Mouse (Mus musculus) spleen, adult 12 weeks (tissue): ENCODE measurements around the gene Syap1.
"Not testable (repeated sequence)": the region's sequence is repeated elsewhere in the genome, so short reads cannot be mapped to it uniquely, and the experiment has no call there.

Source experiments
- DNase-seq: peaks from one replicate; pipeline ENCODE4 v3.0.0; 2022; ENCODE audit warnings: low spot score

Gene Syap1

DNA sequence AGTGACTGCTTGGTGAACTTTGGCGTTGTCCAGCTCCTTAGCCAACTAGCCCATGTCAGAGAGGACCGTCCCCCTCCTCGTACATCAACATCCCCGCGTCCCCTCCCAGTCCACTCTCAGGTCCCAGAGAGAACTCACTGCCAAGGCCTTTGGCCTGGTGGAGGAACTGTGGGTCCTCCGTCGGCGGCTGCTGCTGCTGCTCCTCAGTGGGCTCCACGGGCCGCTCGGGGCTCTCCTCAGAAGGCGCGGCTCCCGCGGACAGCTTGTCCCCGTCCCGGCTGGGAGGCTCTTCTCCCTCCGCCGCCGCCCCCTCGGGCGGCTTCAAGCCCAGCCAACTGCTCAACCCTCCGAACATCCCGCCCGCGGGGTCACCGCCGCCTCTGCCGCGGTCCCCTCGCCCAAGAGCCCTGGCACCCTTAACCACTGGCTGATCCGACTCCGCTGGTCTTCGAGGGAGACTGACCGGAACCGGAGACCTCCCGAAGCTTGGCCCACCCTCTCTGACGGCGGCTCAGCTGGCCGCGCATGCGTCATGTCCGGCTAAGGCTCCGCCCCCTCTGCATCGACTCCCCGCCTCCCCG, at the start of gene Syap1:
TSS of gene Syap1 (minus strand) at position 517 of the 581 bp plus-strand sequence.
- DNase-seq: peak; percentile 76

DNA sequence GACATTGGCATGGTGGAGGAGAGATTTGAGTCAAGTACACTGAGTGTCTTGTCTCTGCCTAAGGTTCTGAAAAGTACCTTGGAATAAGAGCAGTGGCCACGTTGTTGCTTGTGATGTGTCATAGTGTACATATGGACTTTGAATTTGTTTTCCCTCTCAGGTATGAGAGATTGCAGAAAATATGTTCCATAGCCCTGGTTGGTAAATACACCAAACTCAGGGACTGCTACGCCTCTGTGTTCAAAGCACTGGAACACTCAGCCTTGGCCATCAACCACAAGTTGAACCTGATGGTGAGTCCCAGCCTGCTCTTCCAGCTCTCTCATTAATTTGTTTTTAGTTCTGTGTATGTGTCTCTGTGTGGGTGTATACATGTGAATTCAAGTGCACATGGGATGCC, 43.2 kb upstream of the Syap1 start:
- DNase-seq: no peak

DNA sequence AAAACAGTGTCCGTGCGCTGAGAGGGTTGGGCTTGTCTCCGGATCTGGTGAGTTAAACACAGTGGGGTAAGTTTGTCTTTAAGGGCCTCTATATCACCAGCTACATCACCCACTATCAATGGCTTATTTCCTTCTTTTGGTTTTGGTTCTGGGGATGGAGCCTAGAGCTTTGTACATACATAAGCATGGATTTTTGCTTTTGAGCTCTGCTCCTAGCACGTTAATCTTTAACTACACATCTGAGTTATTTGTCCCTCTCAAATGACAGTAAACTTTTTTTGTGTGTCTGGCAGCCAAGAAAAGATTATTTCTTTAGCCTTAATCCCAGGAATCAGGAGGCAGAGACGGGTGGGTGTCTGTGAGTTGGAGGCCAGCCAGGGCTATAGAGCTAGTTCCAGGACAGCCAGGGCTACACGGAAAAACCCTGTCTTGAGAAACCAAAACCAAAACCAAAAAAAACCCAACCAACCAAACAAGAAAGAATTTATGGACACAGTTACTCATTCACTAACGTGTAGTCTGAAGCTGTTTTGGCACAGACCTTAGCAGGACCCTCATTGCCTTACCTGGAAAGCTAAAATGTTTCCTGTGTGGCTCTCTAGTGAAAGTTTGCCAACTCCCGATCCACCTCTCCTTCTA, 33.4 kb upstream of the Syap1 start:
- DNase-seq: no peak

DNA sequence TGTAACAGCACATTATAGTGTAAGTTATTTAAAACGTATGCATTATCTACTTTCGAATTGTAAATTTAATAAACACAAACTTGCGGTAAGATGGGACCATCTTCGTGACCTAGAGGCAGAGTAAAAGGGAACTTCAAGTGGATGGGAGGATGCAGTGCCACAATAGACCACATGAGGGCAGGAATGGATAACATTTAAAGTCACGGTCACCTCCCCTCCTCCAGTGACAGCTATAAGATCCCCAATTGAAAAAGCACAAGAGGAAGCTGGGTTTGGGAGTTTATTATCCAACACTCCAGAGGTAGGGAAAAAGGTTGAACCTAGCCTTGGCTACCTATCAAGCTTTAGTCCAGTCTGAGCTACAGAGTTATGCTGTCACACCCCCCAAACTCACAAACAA, 27.4 kb upstream of the Syap1 start:
- DNase-seq: peak; percentile 5

DNA sequence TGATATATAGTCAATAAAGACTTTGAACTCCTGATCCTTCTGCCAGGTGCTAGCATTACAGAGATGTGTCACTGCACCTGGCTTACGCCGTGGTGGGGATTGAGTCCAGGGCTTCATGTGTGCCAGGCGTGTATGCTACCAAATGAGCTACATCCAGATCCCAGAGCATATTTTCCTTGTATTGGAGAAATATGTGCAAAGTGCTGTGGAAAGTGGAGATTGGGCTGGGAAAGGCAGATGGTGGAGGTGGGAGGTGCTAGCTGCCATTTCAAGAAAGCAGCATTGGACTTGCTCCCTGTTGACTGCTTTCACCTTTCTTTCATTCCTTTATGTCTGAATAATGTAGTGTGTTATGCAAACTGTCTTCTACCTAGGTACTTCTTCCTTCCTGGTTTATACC, 25.4 kb upstream of the Syap1 start:
- DNase-seq: no peak

DNA sequence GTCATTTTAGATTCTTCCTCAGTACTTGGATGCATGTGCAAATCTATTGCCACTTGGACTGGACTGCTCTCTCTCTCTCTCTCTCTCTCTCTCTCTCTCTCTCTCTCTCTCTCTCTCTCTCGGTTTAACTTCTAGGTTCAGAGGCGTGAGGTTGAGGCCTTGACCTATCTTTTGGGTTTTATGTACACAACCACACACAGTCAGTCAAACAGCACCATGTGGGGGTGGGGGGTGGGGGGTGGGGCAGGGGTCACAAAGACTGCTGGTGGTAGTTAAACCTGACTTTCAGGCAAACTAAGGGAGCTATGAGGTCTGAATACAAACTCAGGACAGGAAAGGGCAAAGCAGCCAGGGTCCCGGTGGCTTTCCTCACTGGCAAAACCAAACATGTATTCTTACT, 19.3 kb upstream of the Syap1 start:
- no peak for DNase-seq

DNA sequence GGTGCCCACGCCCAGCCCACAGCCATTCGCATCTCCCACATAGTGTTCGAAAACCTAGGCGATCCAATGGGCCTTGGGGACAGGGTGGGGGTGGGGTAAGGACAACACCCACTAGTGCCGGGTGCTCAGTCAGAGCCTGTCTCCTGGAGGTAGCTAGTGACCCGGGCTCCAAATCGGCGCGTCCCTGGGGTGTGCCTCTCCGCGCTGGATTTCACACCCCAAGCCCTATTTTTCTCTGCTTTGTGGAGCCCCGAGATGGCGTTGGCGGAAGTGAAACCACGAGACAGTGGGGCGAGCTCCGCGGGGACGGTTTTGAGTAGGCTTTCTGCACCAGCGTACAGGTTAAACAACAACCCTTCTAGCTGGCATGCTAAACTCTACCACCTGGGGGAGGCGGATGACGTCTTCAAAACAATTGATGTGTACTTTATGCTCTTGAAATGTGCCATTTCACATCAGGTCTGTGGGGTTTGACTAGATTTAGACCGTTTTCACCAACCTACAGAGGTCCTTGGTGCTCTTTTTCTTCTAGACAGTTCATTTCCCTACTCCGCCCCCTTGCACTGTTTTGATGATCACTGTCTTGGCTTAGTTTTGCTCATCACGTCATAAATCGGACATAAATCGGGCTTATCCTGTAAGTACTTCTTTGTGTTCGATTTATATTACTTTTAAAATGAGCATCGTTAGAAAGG, 13.9 kb upstream of the Syap1 start:
- DNase-seq: peak; percentile 40

DNA sequence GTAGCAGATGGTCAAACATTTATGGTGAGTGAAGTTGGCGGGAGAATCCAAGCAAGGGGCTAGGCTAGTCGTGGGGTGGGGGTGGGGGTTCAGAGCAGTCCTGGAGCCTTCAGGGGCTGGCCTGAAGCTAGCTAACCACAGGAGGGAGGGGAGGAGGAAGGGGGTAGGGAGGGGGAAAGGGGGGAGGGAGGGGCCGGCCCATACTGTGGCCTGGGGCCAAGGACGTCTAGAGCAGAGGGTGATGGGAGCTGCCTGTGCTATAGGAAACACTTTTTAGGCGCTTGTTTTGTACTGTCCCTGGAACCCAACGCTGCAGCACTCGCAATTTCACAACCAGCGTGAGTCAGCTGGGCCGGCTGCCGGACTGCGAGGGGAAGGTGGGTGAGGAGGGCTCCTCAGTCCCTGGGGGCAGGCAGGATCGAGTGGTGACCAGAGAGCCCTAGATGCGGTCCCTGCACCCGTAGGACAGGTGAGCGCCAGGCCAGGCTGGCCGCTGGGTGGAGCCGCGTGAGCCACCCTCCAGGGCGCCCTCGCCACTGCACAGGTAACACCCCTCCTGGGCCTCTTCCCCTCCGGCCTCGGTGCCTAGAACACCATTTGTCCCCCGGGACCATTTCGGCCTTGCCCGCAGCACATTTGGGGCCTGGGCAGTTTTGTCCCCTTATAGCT, 13.3 kb upstream of the Syap1 start:
- DNase-seq: peak; percentile 11

DNA sequence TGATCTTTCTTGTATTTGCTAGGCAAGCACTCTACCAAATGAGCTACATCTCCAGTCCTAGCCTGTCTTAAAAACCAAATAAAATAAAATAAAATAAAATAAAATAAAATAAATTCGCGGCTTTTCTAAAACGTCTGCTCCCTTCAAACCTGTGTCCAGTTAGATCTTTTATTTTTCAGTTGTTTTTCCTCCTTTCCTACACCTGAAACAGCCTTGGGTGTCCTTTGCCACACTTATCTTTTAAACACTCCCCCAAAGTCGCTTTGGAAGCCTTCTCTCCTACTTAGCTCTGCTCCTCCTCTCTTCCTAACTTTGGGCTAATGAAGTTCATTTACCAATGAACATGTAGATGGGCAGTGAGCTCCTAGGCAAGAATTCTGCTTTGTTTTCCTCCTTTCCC, 12.7 kb upstream of the Syap1 start, which contains the start of gene Ctps2:
TSS of gene Ctps2 (plus strand) at position 301 of the 400 bp plus-strand sequence.
- no peak for DNase-seq

DNA sequence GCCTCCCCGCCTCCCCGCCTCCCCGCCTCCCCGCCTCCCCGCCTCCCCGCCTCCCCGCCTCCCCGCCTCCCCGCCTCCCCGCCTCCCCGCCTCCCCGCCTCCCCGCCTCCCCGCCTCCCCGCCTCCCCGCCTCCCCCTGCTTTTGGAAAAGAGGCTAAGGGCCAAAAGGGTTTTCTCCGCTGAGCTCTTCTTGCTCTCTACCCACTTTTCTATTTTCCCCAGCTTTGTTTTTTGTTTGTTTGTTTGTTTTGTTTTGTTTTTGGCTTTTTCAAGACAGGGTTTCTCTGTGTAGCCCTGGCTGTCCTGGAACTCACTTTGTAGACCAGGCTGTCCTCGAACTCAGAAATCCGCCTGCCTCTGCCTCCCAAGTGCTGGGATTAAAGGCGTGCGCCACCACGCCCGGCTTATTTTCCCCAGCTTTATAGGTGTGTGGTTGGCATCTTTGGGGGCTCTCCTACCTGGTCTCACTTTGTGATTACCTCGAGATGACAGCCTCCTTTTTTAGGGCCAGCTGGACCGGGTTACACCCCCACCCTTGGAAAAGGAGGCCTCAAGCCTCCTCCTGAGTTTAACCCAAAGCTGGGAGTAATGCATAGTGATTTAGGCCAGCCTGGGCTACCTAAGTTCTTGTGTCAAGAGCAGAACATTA, 452 bp upstream of the Syap1 start:
- not testable (repeated sequence) for DNase-seq

DNA sequence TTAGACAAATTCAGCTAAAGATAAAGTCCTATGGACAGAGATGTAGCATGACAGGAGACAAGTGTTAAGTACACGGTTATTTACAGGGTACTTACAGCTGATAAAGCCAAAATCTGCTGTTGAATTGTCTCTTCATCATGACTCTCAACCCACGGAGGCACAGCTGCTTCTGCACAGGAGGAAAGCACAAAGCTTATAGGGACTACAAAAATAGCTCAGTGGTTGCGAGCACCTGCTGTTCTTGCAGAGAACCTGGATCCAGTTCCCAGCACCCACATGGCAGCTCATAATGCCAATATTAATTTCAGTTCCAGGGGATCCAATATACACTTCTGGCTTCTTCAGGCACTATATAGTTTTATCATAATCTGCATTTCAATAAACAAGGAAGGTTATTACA, 10.0 kb downstream of the Syap1 start:
- no peak for DNase-seq

DNA sequence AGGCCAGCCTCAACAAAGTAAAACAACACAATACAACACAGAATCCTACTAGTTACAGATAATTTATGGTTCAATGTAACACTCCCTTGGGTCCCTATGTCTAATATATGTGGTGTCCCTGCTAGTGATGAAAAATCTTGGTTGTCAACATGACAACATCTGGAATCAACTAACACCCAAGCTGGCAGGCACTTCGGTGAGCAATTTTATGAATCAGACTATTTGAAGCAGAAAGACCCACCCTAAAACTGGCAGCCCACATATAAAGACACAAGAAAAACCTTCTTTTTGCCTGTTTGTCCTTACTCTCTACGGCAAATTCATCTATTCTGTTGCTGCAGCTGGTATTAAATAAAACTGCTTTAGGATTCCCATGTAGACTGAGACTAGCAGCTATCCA, 14.5 kb downstream of the Syap1 start:
- DNase-seq: no peak

DNA sequence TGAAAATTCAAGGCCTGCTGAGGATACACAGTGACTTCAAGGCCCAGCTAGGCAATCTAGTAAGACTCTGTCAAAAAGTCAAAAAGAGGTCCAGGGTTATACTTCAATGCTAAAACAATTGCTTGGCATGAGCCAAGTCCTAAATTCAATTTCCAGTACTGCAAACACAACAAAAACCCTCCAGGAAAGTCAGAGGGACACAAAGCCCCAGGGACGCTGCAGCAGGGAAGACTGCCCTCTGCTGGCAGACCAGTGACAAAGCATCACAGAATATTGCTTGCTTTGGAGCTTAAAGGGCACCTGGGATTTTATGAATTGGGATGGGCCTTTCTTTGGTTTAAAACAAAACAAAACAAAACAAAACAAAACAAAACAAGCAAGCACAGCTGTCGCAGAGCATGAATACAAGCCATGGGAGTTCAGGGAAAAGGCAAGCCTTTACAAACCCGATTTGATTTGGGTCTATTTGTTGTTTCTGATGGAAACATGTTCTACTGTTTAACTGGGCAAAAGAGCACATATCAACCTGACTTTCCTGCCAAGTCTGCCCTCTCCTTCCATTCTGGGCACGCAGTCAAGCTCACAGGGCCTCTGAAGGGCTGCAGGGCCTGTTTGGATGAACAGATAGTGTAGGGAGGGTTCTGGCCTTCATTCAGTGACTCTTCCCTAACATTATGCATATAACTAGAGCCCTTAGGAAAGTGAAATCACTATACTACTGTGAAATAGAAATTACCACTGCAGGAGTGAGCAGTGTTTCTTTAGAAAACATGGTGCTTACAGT, 16.3 kb downstream of the Syap1 start:
- DNase-seq: no peak

DNA sequence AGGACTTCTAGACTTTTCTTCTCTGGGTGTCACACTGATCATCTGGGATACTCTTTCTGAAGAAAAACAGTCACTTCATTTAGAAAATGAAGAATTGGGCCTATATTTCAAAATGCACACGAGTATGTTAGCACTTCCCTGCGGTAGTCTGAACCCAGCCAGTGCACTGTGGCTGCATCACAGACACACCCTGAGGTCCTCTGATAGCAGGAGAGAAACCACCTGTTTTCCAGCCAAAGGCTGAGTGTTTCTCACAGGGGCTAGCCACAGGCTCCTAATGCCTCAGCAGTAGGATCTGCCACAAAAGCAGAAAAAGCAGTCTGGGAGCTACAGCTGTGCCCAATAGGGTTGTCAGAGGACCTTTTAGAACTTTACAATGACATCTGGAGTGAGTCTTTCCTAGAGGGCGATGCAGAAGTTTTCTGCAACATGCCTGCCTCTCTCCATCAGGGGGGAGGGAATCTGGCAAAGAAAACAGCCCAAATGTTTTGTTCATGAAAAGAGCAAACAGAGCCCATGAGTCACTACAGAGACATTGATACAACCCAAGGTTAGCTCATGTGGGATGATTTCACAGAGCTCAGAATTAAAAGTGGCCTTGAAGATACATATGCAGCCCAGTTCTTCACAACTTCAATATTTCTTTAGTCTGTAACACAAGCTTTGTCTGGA, 19.8 kb downstream of the Syap1 start:
- DNase-seq: no peak

DNA sequence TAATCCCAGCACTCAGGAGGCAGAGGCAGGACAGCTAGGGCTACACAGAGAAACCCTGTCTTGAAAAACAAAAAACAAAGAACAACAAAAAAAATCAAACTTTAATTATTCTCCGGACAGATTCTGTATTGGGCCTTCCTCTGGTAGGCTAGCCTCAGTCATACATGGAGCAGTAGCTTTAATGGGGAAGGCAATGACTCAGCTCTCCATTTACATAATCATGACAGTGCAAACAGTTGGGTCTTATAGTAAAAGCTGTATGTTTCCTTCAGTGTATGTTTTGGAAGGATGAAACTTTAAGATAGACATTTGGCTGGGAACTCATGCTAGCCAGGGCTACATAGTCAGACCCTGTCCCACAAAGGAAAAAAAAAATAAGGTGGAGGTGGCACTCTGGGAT, 39.6 kb downstream of the Syap1 start:
- no peak for DNase-seq

DNA sequence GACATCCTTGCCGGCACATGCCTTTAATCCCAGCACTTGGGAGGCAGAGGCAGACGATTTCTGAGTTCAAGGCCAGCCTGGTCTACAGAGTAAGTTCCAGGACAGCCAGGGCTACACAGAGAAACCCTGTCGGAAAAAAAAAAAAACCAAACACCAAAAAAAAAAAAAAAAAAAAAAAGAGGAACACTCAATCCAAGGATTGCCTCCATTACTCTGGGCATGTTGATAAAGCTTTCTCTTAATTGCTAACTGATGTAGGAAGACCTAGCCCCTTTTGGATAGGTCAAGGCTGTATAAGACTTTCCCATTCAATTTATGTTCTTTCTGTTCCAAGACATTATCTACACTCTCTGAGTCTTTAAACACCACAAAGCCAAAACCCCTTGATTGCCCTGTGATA, 42.7 kb downstream of the Syap1 start:
- DNase-seq: no peak

DNA sequence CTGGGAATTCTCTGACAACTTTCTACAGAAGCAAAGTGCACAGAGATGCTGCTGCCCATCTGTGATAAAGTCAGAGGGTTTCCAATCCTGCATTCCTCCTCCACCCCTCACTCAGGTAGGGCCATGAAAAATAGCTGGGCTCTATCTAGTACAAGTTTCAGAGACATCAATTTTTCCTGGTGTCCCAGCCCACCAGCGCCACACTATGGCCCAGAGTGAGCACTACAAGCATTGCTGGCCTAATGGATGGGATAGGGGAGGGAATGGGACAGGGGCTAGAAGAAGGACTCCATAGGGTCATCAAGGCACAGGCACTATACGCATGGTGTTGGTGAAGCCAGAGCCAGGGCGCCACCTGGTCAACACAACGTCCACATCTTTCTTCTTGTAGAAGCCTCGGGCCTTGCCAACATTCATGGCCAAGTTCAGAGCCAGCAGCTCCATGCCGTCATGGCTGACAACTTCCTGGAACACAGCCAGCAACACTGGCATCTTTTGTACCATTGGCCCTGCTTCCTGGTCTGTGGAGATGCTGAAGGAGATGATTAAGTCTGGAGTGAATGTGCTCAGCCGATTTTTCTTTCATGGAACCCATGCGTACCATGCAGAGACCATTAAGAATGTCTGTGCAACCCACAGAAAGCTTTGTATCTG, 43.7 kb downstream of the Syap1 start:
- no peak for DNase-seq

DNA sequence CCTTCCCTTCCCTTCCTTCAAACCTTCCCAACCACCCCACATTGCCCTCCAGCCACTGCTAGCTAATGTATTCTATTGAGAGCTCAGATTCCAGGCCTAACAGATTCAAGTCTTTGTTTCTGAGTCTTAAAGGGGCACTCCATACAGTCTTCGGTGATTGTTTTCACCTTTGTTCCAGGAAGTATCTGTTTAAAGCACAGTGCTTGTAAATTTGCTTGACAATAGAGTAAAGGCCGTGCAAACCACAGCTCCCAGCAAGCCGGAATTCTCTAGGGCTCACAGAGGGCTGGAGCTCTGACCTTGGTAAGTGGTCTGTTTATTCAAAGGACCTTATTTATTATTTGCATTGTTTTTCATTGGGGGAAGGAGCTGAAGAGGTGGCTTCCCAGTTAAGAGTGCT, 56.1 kb downstream of the Syap1 start:
- DNase-seq: no peak

DNA sequence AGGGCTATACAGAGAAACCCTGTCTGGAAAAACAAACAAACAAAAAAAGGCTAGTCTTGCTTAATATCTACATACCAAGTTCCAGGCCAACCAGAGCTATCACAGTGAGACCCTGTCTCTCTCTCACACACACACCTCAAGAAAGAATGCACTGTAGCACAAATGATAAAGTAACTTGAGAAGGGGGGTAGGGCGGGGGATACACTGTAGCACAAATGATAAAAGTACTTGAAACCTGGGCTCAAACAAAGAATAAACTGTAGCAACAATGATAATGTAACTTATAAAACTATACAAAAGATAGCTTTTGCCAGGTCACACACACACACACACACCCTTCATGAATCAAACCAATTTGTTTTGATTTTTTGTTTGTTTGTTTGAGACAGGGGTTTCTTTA, 56.7 kb downstream of the Syap1 start:
- DNase-seq: no peak

DNA sequence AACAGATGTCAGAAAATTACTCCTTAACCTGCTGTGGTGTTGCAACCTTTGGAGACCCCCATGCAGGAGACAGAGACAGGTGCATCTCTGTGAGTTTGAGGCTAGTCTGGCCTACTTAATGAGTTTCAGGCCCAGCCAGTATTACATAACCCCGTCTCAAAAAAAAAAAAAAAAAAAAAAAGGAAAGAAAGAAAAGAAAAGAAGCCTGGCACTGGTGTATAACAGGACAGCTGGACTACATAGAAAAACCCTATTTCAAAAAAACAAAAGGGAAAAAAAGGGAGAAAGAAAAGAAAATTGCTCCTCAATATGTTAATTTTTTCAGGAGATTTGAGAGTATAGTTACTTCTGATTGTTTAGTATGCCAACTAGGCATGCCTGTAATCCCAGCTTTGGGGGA, 57.2 kb downstream of the Syap1 start:
- no peak for DNase-seq

DNA sequence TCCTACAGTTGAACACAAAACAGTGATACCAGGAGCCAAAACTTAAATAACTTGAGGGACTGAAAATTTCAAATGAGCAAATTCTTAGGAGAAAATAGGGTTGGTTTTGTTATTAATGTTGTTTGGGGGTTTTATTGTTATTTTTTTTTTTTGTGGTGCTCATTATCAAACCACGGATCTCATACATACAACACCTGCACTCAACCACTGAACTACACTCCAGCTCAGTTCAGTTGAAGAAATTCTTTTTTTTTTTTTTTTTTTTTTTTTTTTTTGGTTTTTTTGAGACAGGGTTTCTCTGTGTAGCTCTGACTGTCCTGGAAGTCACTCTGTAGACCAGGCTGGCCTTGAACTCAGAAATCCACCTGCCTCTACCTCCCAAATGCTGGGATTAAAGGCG, 57.9 kb downstream of the Syap1 start:
- DNase-seq: not testable (repeated sequence)
